Mouse (Mus musculus): ENCODE measurements around the gene Olfr1128. TPM values are rescaled to one million over a fixed set of nuclear protein-coding genes. Genes with fewer than 3 reads are reported as not detected.
"Not testable (repeated sequence)": the region's sequence is repeated elsewhere in the genome, so short reads cannot be mapped to it uniquely, and the experiment has no call there.

Olfr1128 gene
- total RNA-seq (2021): not detected
- long read RNA-seq, experiment 1: 0 reads
- long read RNA-seq, experiment 2: 0 reads

- intact Hi-C loops (cut with DNase I; ENCODE audit: low total_unique reads): no loop called here
- DNase-seq: no peak
Measured at GRCm38 (mm10) chr2:87545442-87545841, at the start of gene Olfr1128. Gene Olfr1128, minus strand, starts transcription at chr2:87545542.

- DNase-seq; intact Hi-C loops (cut with DNase I; ENCODE audit: low total_unique reads): not testable (repeated sequence)
Measured at GRCm38 (mm10) chr2:87573602-87574001, 28.3 kb upstream of the Olfr1128 start, which contains the start of gene Olfr1129. Gene Olfr1129, plus strand, starts transcription at chr2:87573902.

- intact Hi-C loops (cut with DNase I; ENCODE audit: low total_unique reads): no loop called here
Measured at GRCm38 (mm10) chr2:87534826-87535225, 10.5 kb downstream of the Olfr1128 start.

GRCm38 (mm10) chr2:87531496-87531895 lies 13.8 kb downstream of the Olfr1128 start, which contains the start of gene Olfr153:
Gene Olfr153, plus strand, starts transcription at chr2:87531796.
- intact Hi-C loops (cut with DNase I; ENCODE audit: low total_unique reads): no loop called here
- no peak for DNase-seq

More at GRCm38 (mm10) chr2:87534826-87535225, 10.5 kb downstream of the Olfr1128 start:
- DNase-seq: no peak

- intact Hi-C loops (cut with DNase I; ENCODE audit: low total_unique reads); DNase-seq: not testable (repeated sequence)
Measured at GRCm38 (mm10) chr2:87525899-87526616, 19.3 kb downstream of the Olfr1128 start.

- DNase-seq: no peak
- intact Hi-C loops (cut with DNase I; ENCODE audit: low total_unique reads): no loop called here
Measured at GRCm38 (mm10) chr2:87520651-87521050, 24.7 kb downstream of the Olfr1128 start.

- intact Hi-C loops (cut with DNase I; ENCODE audit: low total_unique reads): no loop called here
- DNase-seq: no peak
Measured at GRCm38 (mm10) chr2:87516581-87516980, 28.8 kb downstream of the Olfr1128 start.

GRCm38 (mm10) chr2:87515457-87516060 lies 29.8 kb downstream of the Olfr1128 start:
- no peak for DNase-seq
- intact Hi-C loops (cut with DNase I; ENCODE audit: low total_unique reads): no loop called here

- intact Hi-C loops (cut with DNase I; ENCODE audit: low total_unique reads): no loop called here
- DNase-seq: no peak
Measured at GRCm38 (mm10) chr2:87515046-87515445, 30.3 kb downstream of the Olfr1128 start.

- no peak for DNase-seq
- intact Hi-C loops (cut with DNase I; ENCODE audit: low total_unique reads): no loop called here
Measured at GRCm38 (mm10) chr2:87506265-87506664, 39.1 kb downstream of the Olfr1128 start, which contains the start of gene Pramel6. Gene Pramel6, plus strand, starts transcription at chr2:87506565.

- DNase-seq; intact Hi-C loops (cut with DNase I; ENCODE audit: low total_unique reads): not testable (repeated sequence)
Measured at GRCm38 (mm10) chr2:87496993-87497392, 48.3 kb downstream of the Olfr1128 start, which contains the start of gene Pramel7. Gene Pramel7, minus strand, starts transcription at chr2:87497093.

Other genes with a start within 250 kb of the Olfr1128 start
- not detected for gene Olfr1118, start 238.0 kb downstream of the Olfr1128 start, total RNA-seq (2021)
- not detected for gene Olfr1120, start 190.7 kb downstream of the Olfr1128 start, total RNA-seq (2021)
- gene Olfr1121, start 175.6 kb downstream of the Olfr1128 start, total RNA-seq (2021): not detected
- gene Olfr1122, start 159.7 kb downstream of the Olfr1128 start, total RNA-seq (2021): not detected
- not detected for gene Olfr1123, start 128.9 kb downstream of the Olfr1128 start, total RNA-seq (2021)
- not detected for gene Olfr1124, start 115.3 kb downstream of the Olfr1128 start, total RNA-seq (2021)
- gene Olfr1126, start 91.6 kb downstream of the Olfr1128 start, total RNA-seq (2021): not detected
- not detected for gene Pramel7, start 48.4 kb downstream of the Olfr1128 start, total RNA-seq (2021)
- not detected for gene Pramel6, start 39.0 kb downstream of the Olfr1128 start, total RNA-seq (2021)
- gene Olfr153, start 13.7 kb downstream of the Olfr1128 start, total RNA-seq (2021): not detected
- not detected for gene Olfr1129, start 28.4 kb upstream of the Olfr1128 start, total RNA-seq (2021)
- gene Olfr1130, start 60.7 kb upstream of the Olfr1128 start, total RNA-seq (2021): not detected
- gene Olfr1131, start 81.6 kb upstream of the Olfr1128 start, total RNA-seq (2021): not detected
- gene Olfr1132, start 92.0 kb upstream of the Olfr1128 start, total RNA-seq (2021): not detected
- gene Olfr1133, start 101.8 kb upstream of the Olfr1128 start, total RNA-seq (2021): not detected
- not detected for gene Olfr1134, start 112.9 kb upstream of the Olfr1128 start, total RNA-seq (2021)
- gene Olfr1135, start 128.1 kb upstream of the Olfr1128 start, total RNA-seq (2021): not detected
- gene Olfr1136, start 148.4 kb upstream of the Olfr1128 start, total RNA-seq (2021): not detected
- not detected for gene Olfr1137, start 167.6 kb upstream of the Olfr1128 start, total RNA-seq (2021)
- not detected for gene Olfr1138, start 194.4 kb upstream of the Olfr1128 start, total RNA-seq (2021)
- gene Olfr1140, start 198.2 kb upstream of the Olfr1128 start, total RNA-seq (2021): not detected
- gene Olfr1141, start 208.4 kb upstream of the Olfr1128 start, total RNA-seq (2021): not detected
- gene Olfr152, start 233.9 kb upstream of the Olfr1128 start, total RNA-seq (2021): not detected